Mouse (Mus musculus): ENCODE results near the gene Theg. TPM values are rescaled to one million over a fixed set of nuclear protein-coding genes. Genes with fewer than 3 reads are reported as not detected.

The Theg gene
- polyA plus RNA-seq, 1 experiment from 2014 or later = not detected

GRCm38 (mm10) chr10:79555238-79555724, 31.9 kb downstream of the Theg start:
- 25% methylated on average over 7 of the region's 7 CpGs for WGBS
- no peak; the same call in 1 of the 2 replicates for ATAC-seq (replicated peaks; ENCODE audit: insufficient number of reproducible peaks, insufficient read depth, low FRiP score, low read depth)
- peak overlapping the region; percentile 64; the same call in 1 of the 2 replicates for H3K27ac ChIP-seq

GRCm38 (mm10) chr10:79554330-79555237, 32.5 kb downstream of the Theg start, which contains the start of gene Mier2:
Mier2 (minus strand) TSS chr10:79555199.
- WGBS = under 1% methylated on average over 91 of the region's 108 CpGs
- peak within 1 kb of the TSS; percentile 64; the same call in 1 of the 2 replicates for H3K27ac ChIP-seq
- peaks cover 26% of the 10 kb centered on the region for H3K4me1 ChIP-seq (replicated peaks)
- H3K4me2 ChIP-seq = peak within 1 kb of the TSS; percentile 82
- no peaks in the 10 kb centered on the region for H3K27me3 ChIP-seq
- peaks cover 1% of the 10 kb centered on the region; the same call in 1 of the 2 replicates for H3K36me3 ChIP-seq
- H3K9me3 ChIP-seq (replicated peaks) = no peaks in the 10 kb centered on the region
- peak; percentile 79 for ATAC-seq (replicated peaks; ENCODE audit: insufficient number of reproducible peaks, insufficient read depth, low FRiP score, low read depth)
- peak within 1 kb of the TSS; percentile 95 for H3K9ac ChIP-seq
- peak within 1 kb of the TSS; percentile 96 for H3K4me3 ChIP-seq

More at GRCm38 (mm10) chr10:79555238-79555724, 31.9 kb downstream of the Theg start:
- Histone ChIP-seq H3K9me3 (replicated peaks) (no peaks in the 10 kb centered on the region), H3K9ac (peak overlapping the region; percentile 95), H3K36me3 (no peaks in the 10 kb centered on the region), H3K27me3 (no peaks in the 10 kb centered on the region), H3K4me1 (replicated peaks) (peaks cover 26% of the 10 kb centered on the region), H3K4me2 (peak overlapping the region; percentile 82), H3K4me3 (peak overlapping the region; percentile 96)

GRCm38 (mm10) chr10:79553691-79554090, 33.4 kb downstream of the Theg start:
- peak overlapping the region; percentile 96 for H3K4me3 ChIP-seq
- H3K27ac ChIP-seq = no peak overlapping the region
- H3K36me3 ChIP-seq = peaks cover 10% of the 10 kb centered on the region
- peak overlapping the region; percentile 82 for H3K4me2 ChIP-seq
- peaks cover 26% of the 10 kb centered on the region for H3K4me1 ChIP-seq (replicated peaks)
- no peak for ATAC-seq (replicated peaks; ENCODE audit: insufficient number of reproducible peaks, insufficient read depth, low FRiP score, low read depth)
- H3K27me3 ChIP-seq = no peaks in the 10 kb centered on the region
- no peaks in the 10 kb centered on the region for H3K9me3 ChIP-seq (replicated peaks)
- H3K9ac ChIP-seq = peak overlapping the region; percentile 95; the same call in 1 of the 2 replicates
- 39% methylated on average over 10 of the region's 10 CpGs for WGBS

- Histone ChIP-seq H3K27me3 (no peaks in the 10 kb centered on the region), H3K4me2 (peak overlapping the region; percentile 82; the same call in 1 of the 2 replicates), H3K27ac (no peak overlapping the region), H3K9ac (no peak overlapping the region), H3K9me3 (replicated peaks) (no peaks in the 10 kb centered on the region), H3K4me3 (peak overlapping the region; percentile 96; the same call in 1 of the 2 replicates), H3K4me1 (replicated peaks) (peaks cover 26% of the 10 kb centered on the region), H3K36me3 (peaks cover 15% of the 10 kb centered on the region)
- 88% methylated on average over 6 of the region's 6 CpGs for WGBS
- ATAC-seq (replicated peaks; ENCODE audit: insufficient number of reproducible peaks, insufficient read depth, low FRiP score, low read depth) = no peak
Measured at GRCm38 (mm10) chr10:79553176-79553575, 34.0 kb downstream of the Theg start.

GRCm38 (mm10) chr10:79552531-79552930, 34.6 kb downstream of the Theg start:
- peaks cover 26% of the 10 kb centered on the region for H3K4me1 ChIP-seq (replicated peaks)
- no peak overlapping the region for H3K4me3 ChIP-seq
- H3K9ac ChIP-seq = no peak overlapping the region
- H3K9me3 ChIP-seq (replicated peaks) = no peaks in the 10 kb centered on the region
- 82% methylated on average over 8 of the region's 8 CpGs for WGBS
- H3K36me3 ChIP-seq = peaks cover 22% of the 10 kb centered on the region
- H3K4me2 ChIP-seq = no peak overlapping the region
- ATAC-seq (replicated peaks; ENCODE audit: insufficient number of reproducible peaks, insufficient read depth, low FRiP score, low read depth) = no peak
- no peaks in the 10 kb centered on the region for H3K27me3 ChIP-seq
- no peak overlapping the region for H3K27ac ChIP-seq

GRCm38 (mm10) chr10:79550366-79550765, 36.8 kb downstream of the Theg start:
- Histone ChIP-seq H3K36me3 (peaks cover 40% of the 10 kb centered on the region), H3K4me3 (no peak overlapping the region), H3K4me1 (replicated peaks) (peaks cover 26% of the 10 kb centered on the region), H3K4me2 (no peak overlapping the region), H3K9me3 (replicated peaks) (no peaks in the 10 kb centered on the region), H3K27me3 (no peaks in the 10 kb centered on the region), H3K27ac (no peak overlapping the region), H3K9ac (no peak overlapping the region)
- no peak for ATAC-seq (replicated peaks; ENCODE audit: insufficient number of reproducible peaks, insufficient read depth, low FRiP score, low read depth)
- 73% methylated on average over 9 of the region's 9 CpGs for WGBS

GRCm38 (mm10) chr10:79548971-79549723, 38.0 kb downstream of the Theg start:
- H3K4me2 ChIP-seq = no peak overlapping the region
- ATAC-seq (replicated peaks; ENCODE audit: insufficient number of reproducible peaks, insufficient read depth, low FRiP score, low read depth) = no peak
- H3K4me3 ChIP-seq = no peak overlapping the region
- 84% methylated on average over 18 of the region's 18 CpGs for WGBS
- peaks cover 23% of the 10 kb centered on the region for H3K4me1 ChIP-seq (replicated peaks)
- no peaks in the 10 kb centered on the region for H3K27me3 ChIP-seq
- H3K36me3 ChIP-seq = peaks cover 50% of the 10 kb centered on the region
- no peak overlapping the region for H3K27ac ChIP-seq
- H3K9ac ChIP-seq = no peak overlapping the region
- H3K9me3 ChIP-seq (replicated peaks) = no peaks in the 10 kb centered on the region

- no peak overlapping the region for H3K4me2 ChIP-seq
- no peaks in the 10 kb centered on the region for H3K9me3 ChIP-seq (replicated peaks)
- peaks cover 20% of the 10 kb centered on the region for H3K4me1 ChIP-seq (replicated peaks)
- H3K9ac ChIP-seq = no peak overlapping the region
- no peaks in the 10 kb centered on the region for H3K27me3 ChIP-seq
- ATAC-seq (replicated peaks; ENCODE audit: insufficient number of reproducible peaks, insufficient read depth, low FRiP score, low read depth) = no peak
- H3K36me3 ChIP-seq = peaks cover 56% of the 10 kb centered on the region
- H3K4me3 ChIP-seq = no peak overlapping the region
- no peak overlapping the region for H3K27ac ChIP-seq
- 96% methylated on average over 5 of the region's 5 CpGs for WGBS
Measured at GRCm38 (mm10) chr10:79548546-79548945, 38.6 kb downstream of the Theg start.

- Histone ChIP-seq H3K9me3 (replicated peaks) (no peaks in the 10 kb centered on the region), H3K4me3 (no peak overlapping the region), H3K27ac (no peak overlapping the region), H3K4me1 (replicated peaks) (peaks cover 8% of the 10 kb centered on the region; the same call in 1 of the 2 replicates), H3K36me3 (peaks cover 69% of the 10 kb centered on the region), H3K4me2 (no peak overlapping the region), H3K9ac (no peak overlapping the region), H3K27me3 (no peaks in the 10 kb centered on the region)
- WGBS = 67% methylated on average over 5 of the region's 5 CpGs
- no peak for ATAC-seq (replicated peaks; ENCODE audit: insufficient number of reproducible peaks, insufficient read depth, low FRiP score, low read depth)
Measured at GRCm38 (mm10) chr10:79547148-79547675, 39.9 kb downstream of the Theg start.

- H3K36me3 ChIP-seq = peaks cover 75% of the 10 kb centered on the region
- 88% methylated on average over 11 of the region's 11 CpGs for WGBS
- ATAC-seq (replicated peaks; ENCODE audit: insufficient number of reproducible peaks, insufficient read depth, low FRiP score, low read depth) = no peak
Measured at GRCm38 (mm10) chr10:79546483-79546882, 40.6 kb downstream of the Theg start.

GRCm38 (mm10) chr10:79545891-79546290, 41.2 kb downstream of the Theg start:
- WGBS = 90% methylated on average over 12 of the region's 12 CpGs

More at GRCm38 (mm10) chr10:79546483-79546882, 40.6 kb downstream of the Theg start:
- Histone ChIP-seq H3K27me3 (no peaks in the 10 kb centered on the region), H3K27ac (no peak overlapping the region), H3K9me3 (replicated peaks) (no peaks in the 10 kb centered on the region), H3K4me1 (replicated peaks) (0 out of 2 replicates have a peak, but pooled peaks cover 7% of the 10 kb centered on the region), H3K4me2 (no peak overlapping the region), H3K9ac (no peak overlapping the region), H3K4me3 (no peak overlapping the region)

More at GRCm38 (mm10) chr10:79545891-79546290, 41.2 kb downstream of the Theg start:
- Histone ChIP-seq H3K27ac (no peak overlapping the region), H3K9ac (no peak overlapping the region), H3K4me3 (no peak overlapping the region), H3K4me2 (no peak overlapping the region), H3K9me3 (replicated peaks) (no peaks in the 10 kb centered on the region), H3K36me3 (peaks cover 79% of the 10 kb centered on the region), H3K27me3 (no peaks in the 10 kb centered on the region), H3K4me1 (replicated peaks) (0 out of 2 replicates have a peak, but pooled peaks cover 7% of the 10 kb centered on the region)
- ATAC-seq (replicated peaks; ENCODE audit: insufficient number of reproducible peaks, insufficient read depth, low FRiP score, low read depth) = no peak

Data from heart, embryonic 15.5 days (tissue).